Mouse (Mus musculus) CH12.LX (cell line): ENCODE data around the gene Zfp563.

ENCODE experiments used
- CTCF ChIP-seq, 2 experiments: IDR thresholded peaks in 1 of 2; conservative IDR thresholded peaks in 1 of 2; 2 replicates each; pipeline ENCODE4 v1.5.1; 2011 to 2012; ENCODE audit warnings: low read depth in 2 of 2, low read length in 2 of 2, improper control_type of control experiment in 1 of 2, inconsistent platforms in 1 of 2, mild to moderate bottlenecking in 1 of 2, moderate library complexity in 1 of 2
- E2F4 ChIP-seq: IDR thresholded peaks from 2 replicates; pipeline ENCODE4 v1.6.1; 2011; ENCODE audit warnings: low read depth, low read length, improper control_type of control experiment; ENCODE audit not compliant: insufficient replicate concordance
- EP300 ChIP-seq: IDR thresholded peaks from 2 replicates; pipeline ENCODE4 v1.6.1; 2011; ENCODE audit warnings: low read length, improper control_type of control experiment
- HCFC1 ChIP-seq: IDR thresholded peaks from 2 replicates; pipeline ENCODE4 v1.6.1; 2012; ENCODE audit warnings: low read depth, mild to moderate bottlenecking, inconsistent platforms, low read length, improper control_type of control experiment
- IRF4 ChIP-seq: IDR thresholded peaks from 2 replicates; pipeline ENCODE4 v1.6.1; 2014; ENCODE audit warnings: low read depth, mild to moderate bottlenecking, inconsistent platforms, low read length, improper control_type of control experiment
- JUND ChIP-seq: conservative IDR thresholded peaks from 2 replicates; pipeline ENCODE4 v1.6.1; 2011; ENCODE audit warnings: low read depth, low read length, improper control_type of control experiment
- MAX ChIP-seq: IDR thresholded peaks from 2 replicates; pipeline ENCODE4 v1.6.1; 2011; ENCODE audit warnings: low read length, improper control_type of control experiment
- POLR2A ChIP-seq: IDR thresholded peaks from 2 replicates; pipeline ENCODE4 v1.6.1; 2011; ENCODE audit warnings: low read depth, mild to moderate bottlenecking, improper control_type of control experiment, low read length
- TCF12 ChIP-seq: IDR thresholded peaks from 2 replicates; pipeline ENCODE4 v1.6.1; 2014; ENCODE audit warnings: low read depth, mild to moderate bottlenecking, inconsistent platforms, low read length, improper control_type of control experiment

DNA sequence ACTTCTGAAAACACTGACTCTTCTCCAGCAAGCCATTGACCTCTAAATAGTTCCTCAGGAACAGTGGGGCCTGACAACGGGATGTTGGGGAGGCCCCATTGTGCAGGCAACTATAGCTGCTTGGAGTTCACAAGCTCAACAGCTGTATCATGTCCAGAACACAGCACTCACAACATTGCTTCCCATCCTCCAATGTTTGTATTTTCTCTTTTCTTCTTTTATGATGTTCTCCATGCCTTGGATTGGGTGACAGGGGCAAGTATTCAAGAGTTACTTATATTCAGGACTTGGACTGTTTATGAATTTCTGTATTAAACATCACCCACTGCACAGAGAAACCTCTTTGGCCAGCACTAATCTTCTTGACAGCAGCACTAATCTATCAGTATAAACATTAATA lies 2.5 kb downstream of the Zfp563 start:
- no peak for TF ChIP-seq CTCF (conservative IDR thresholded peaks at IDR 0.05 in 1 of 2, IDR thresholded peaks at IDR 0.05 in 1 of 2; ENCODE audit: low read depth in 2 of 2, low read length in 2 of 2)
- no peak for TF ChIP-seq JUND
- no peak for TF ChIP-seq TCF12
- no peak for TF ChIP-seq MAX
- no peak for TF ChIP-seq E2F4
- TF ChIP-seq POLR2A = no peak
- no peak for TF ChIP-seq EP300
- no peak for TF ChIP-seq IRF4
- no peak for TF ChIP-seq HCFC1
